Mouse (Mus musculus) gastrocnemius, adult 2 months (tissue): Measurements from ENCODE around the gene Lrrc72. TPM values are rescaled to one million over a fixed set of nuclear protein-coding genes. Genes with fewer than 3 reads are reported as not detected.

Experiments used
- DNase-seq: peaks from one replicate; pipeline ENCODE4 v3.0.0; 2022
- H3K27ac ChIP-seq: fragments of 200-600 bp; 2 replicates; pipeline ENCODE4 v1.8.1; 2022; ENCODE audit warnings: mild to moderate bottlenecking
- H3K4me3 ChIP-seq: fragments of 200-600 bp; 2 replicates; pipeline ENCODE4 v1.8.1; 2022; ENCODE audit warnings: mild to moderate bottlenecking, moderate library complexity
- CTCF ChIP-seq: fragments of 200-600 bp; IDR thresholded peaks from 2 replicates; pipeline ENCODE4 v1.8.1; 2022; ENCODE audit warnings: antibody characterized with exemption, mild to moderate bottlenecking, moderate library complexity
- intact Hi-C: fragments of 180-260 bp; cut with DNase I; formaldehyde crosslinking; loops from one replicate; pipeline ENCODE4 v1.15.1; 2025
- total RNA-seq, 2 experiments: library from RNA; stranded (reverse); gene quantifications; 2 replicates each; pipeline ENCODE4 v1.2.3; 2021

Gene Lrrc72
- total RNA-seq, 2 experiments from 2014 or later: not detected

DNA sequence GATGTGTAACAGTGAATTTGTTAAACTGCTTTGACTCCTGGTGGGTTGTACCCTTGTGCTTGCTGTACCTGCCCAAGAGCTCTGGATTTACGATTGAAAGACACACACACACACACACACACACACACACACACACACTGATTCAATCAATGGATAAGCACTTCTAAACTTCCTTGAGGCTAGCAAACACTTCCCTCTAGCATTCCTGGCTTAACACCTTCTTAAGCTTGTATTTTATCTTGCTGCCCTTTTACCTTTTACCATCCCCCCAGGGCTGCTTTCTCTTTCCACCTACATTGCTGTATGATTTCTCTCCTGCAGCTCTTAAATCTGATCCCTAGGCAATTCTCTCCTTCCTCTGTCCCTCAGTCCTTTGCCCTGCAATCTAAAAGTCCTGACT lies 87.9 kb downstream of the Lrrc72 start:
- no peak for TF ChIP-seq CTCF
- Histone ChIP-seq H3K27ac (no peak overlapping the region), H3K4me3 (no peak overlapping the region)
- DNase-seq: no peak
- intact Hi-C loops: no loop called here

DNA sequence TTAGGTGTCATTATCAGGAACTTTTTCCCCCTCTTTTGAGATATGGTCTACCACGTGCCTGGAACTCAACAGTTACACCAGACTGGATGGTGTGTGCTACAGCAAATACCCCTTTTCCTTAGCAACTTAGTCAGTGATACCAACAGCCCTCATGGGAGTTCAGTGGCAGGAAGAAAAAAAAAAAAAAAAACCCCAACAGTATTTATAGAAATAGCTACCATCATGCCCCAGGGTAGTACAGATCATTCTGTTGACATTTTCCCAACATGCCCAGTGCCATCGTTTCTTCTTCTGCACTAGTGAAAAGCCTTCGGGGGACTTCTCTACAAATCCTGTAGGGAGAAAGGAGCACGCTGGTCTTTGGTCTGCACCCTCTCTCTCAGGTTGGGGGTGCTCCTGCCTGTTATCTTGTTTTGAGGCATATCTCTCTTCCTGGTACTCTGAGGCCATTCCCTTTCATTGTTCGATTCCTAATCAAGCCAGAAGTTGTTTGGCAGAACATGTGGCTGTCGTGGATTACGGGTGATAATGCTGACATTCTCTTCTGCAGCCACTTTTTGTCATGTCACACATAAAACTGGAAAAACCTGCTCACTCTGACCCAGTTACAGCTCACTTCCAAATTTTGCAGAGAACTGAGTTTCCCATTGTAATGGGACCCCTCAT lies 88.9 kb downstream of the Lrrc72 start:
- no peak overlapping the region for H3K27ac ChIP-seq
- H3K4me3 ChIP-seq: no peak overlapping the region
- TF ChIP-seq CTCF: no peak
- intact Hi-C loops: no loop called here
- no peak for DNase-seq

Other genes with a start within 250 kb of the Lrrc72 start
- gene Tspan13, start 210.9 kb downstream of the Lrrc72 start, total RNA-seq: 10 to 100 TPM; 19.4 to 23.0 TPM
- gene Ankmy2, start 96.3 kb downstream of the Lrrc72 start, total RNA-seq: 1 to 10 TPM; 5.1 to 6.5 TPM
- gene Bzw2, start 95.3 kb downstream of the Lrrc72 start, total RNA-seq: 100 to 1,000 TPM; 107 to 130 TPM
- gene Sostdc1, start 60.7 kb upstream of the Lrrc72 start, total RNA-seq: under 1 TPM; 0.13 to 0.20 TPM
- gene Ispd, start 128.1 kb upstream of the Lrrc72 start, total RNA-seq: 1 to 10 TPM; 3.4 to 4.5 TPM
- under 1 TPM; 0.61 to 0.75 TPM for gene D630036H23Rik, start 128.8 kb upstream of the Lrrc72 start, total RNA-seq